Mouse (Mus musculus) olfactory bulb, adult 2 months (tissue): Measurements from ENCODE around the gene Selplg. TPM values are rescaled to one million over a fixed set of nuclear protein-coding genes. Genes with fewer than 3 reads are reported as not detected.

Experiments
- H3K27ac ChIP-seq: fragments of 200-500 bp; 2 replicates; pipeline ENCODE4 v1.5.1; 2012; ENCODE audit warnings: low read depth, low read length; ENCODE audit not compliant: insufficient read depth
- H3K4me1 ChIP-seq: fragments of 200-500 bp; 2 replicates; pipeline ENCODE4 v1.6.1; 2012; ENCODE audit warnings: low read length; ENCODE audit not compliant: control insufficient read depth, insufficient read depth
- H3K4me3 ChIP-seq: fragments of 200-500 bp; 2 replicates; pipeline ENCODE4 v1.5.1; 2012; ENCODE audit warnings: mild to moderate bottlenecking, low read depth, low read length, moderate library complexity; ENCODE audit not compliant: insufficient read depth
- CTCF ChIP-seq: fragments of 200-500 bp; IDR thresholded peaks from 2 replicates; pipeline ENCODE4 v1.5.1; 2012; ENCODE audit warnings: low read depth, mild to moderate bottlenecking, low read length, moderate library complexity; ENCODE audit not compliant: insufficient read depth
- POLR2A ChIP-seq: fragments of 200-500 bp; IDR thresholded peaks from 2 replicates; pipeline ENCODE4 v1.6.1; 2012; ENCODE audit warnings: mild to moderate bottlenecking, low read depth, low read length, moderate library complexity; ENCODE audit not compliant: insufficient read depth
- WGBS: fragments of 180-500 bp; shearing (Covaris S2); methylation state at CpG from one replicate; pipeline ENCODE4 v1.1.7; 2018; 5-methylcytosine and 5-hydroxymethylcytosine counted together
- polyA plus RNA-seq: library from polyadenylated mRNA; stranded (reverse); fragments of >200 nt; gene quantifications from 2 replicates; pipeline ENCODE4 v1.2.4, GENCODE M21; 2012; ENCODE audit warnings: low replicate concordance; ENCODE audit not compliant: missing spikeins, insufficient read depth, insufficient read length

Selplg gene
- polyA plus RNA-seq, 1 experiment = not detected

DNA sequence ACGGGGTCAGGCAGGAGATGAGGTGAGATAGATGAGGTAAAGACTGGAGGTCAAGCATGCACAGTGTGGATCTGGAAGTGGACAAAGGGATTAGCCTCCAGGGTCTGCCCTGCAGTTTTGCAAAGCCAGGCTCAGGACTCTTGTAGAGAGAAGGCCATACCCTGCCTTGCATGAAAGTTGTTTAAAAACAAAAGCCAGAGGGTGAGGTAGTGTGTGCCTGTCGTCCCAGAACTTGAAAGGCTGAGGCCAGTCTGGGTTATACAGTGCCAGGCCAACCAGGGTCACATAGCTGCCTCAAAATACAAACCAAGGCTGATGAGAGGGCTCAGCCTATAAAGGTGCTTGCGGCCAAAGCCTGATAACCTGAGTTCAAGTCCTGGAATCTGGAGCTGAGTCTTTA is 703 bp downstream of the Selplg start:
- Histone ChIP-seq H3K27ac (no peak overlapping the region), H3K4me3 (no peak overlapping the region), H3K4me1 (no peaks in the 10 kb centered on the region)
- no peak for TF ChIP-seq CTCF
- no peak for TF ChIP-seq POLR2A
- 71% methylated on average over 3 of the region's 3 CpGs for WGBS

DNA sequence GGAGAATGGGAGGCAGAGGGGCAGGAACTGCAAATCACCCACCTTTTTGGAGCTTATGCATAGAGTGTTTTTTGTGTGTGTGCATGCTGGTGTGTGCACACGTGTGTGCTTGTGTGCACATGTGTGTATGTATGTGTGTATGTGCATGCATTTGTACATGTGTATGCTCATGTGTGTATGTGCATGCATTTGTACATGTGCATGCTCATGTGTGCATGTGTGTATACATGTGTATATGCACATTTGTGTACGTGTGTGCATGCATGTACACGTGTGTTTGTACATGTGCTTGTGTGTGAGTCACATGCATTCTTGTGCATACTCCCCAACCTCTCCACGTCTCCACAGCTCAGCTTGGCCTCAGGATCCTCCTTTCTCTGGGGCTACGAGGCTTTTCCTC is 1.6 kb downstream of the Selplg start:
- WGBS = 95% methylated on average over 5 of the region's 5 CpGs
- no peak overlapping the region for H3K4me3 ChIP-seq
- no peaks in the 10 kb centered on the region for H3K4me1 ChIP-seq
- no peak for TF ChIP-seq POLR2A
- no peak for TF ChIP-seq CTCF
- H3K27ac ChIP-seq = no peak overlapping the region

DNA sequence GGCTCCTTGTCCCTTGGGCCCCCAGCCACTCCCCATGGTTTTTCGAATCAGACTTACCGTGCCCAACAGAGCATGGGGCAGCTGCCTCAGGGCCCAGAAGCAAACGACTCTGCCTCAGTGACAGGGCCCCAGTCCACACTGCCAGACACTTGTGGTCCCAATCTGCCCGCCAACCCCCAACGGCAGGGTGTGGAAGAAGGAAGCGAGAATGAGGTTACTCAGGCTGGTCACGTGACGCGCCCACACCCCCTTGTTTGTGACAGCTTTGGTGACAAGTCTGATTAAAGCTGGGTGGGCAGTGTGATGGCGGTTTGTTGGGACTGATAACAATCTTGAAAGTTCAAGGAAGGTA is 2.2 kb downstream of the Selplg start:
- 78% methylated on average over 10 of the region's 10 CpGs for WGBS
- H3K4me3 ChIP-seq = peak overlapping the region; percentile 10; the same call in 1 of the 2 replicates
- H3K4me1 ChIP-seq = no peaks in the 10 kb centered on the region
- TF ChIP-seq CTCF (no peak), POLR2A (no peak)
- H3K27ac ChIP-seq = no peak overlapping the region

DNA sequence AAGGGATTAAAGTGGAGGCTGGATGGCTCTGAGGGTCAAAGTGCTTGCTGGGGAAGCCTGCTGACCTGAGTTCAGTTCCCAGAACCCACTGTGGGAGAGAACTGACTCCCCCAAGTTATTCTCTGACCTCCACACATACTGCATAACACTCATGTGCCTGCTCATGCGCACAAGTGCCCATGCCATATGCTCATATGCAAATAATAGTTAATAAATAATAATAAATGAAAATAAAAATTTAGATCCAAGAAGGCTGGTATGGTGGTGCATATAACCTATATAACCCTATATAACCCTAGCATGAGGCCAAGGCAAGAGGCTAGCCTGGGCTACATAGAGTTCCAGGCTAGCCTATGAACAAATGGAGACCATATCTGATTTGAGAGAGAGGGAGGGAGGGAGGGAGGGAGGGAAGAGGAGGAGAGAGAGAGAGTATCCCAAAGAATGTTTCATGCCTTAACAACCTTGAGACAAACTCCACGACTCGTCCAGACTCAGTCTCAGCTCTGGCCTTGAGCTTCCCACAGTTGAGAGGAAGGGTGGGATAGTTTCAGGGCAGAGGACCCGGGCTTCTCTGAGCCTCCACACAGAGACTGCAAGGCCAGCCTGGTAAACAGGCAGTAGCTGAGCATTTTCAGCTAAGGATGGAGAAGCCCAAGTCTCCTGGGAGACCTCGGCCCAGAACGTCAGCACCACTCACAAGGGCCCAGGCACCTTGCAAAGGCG is 2.7 kb downstream of the Selplg start:
- 82% methylated on average over 7 of the region's 7 CpGs for WGBS
- H3K4me3 ChIP-seq = peak overlapping the region; percentile 10; the same call in 1 of the 2 replicates
- TF ChIP-seq POLR2A (no peak), CTCF (no peak)

DNA sequence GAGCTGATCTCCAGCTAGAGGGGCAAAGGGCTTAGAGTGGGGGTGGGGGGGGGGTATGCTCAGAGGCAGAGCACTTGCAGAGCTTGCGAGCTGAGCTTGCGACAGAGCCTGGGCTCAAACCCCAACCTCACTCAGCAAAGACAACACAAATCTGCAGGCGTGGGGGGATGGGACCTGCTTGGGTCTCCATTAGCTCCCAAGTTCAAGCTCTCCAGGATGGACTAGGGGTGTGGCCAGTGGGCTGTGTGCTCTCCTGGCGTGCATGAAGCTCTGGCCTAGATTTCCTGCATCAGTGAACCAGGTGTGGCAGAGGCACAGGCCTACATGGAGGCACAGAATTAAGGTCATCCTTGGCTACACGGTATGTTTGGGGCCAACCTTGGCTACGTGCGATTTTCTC is 4.0 kb downstream of the Selplg start:
- no peak overlapping the region for H3K27ac ChIP-seq
- WGBS = 83% methylated on average over 7 of the region's 7 CpGs
- no peak overlapping the region for H3K4me3 ChIP-seq
- no peak for TF ChIP-seq CTCF
- TF ChIP-seq POLR2A = no peak
- no peaks in the 10 kb centered on the region for H3K4me1 ChIP-seq

More for the DNA sequence above, 2.7 kb downstream of the Selplg start:
- H3K4me1 ChIP-seq = no peaks in the 10 kb centered on the region
- H3K27ac ChIP-seq = no peak overlapping the region

DNA sequence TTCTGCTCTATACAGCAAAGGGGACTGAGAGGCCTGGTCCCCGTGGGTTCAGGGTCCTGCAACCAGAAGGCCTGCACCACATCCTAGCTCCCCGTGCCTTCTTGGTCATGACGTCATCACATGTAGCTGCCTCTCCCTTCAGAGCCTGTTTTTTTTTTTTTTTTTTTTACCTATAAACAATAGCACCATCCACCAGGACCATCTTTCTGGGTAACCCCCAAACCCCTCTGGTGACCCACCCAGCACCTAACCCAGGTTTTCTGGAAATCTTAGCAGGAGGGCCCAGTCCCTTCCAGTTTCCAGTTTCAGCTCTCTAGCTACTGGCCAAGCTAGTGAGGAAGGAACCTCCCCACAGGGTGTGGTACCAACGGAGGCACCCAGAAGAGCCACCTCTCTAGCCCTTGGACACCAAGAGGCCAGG is 4.4 kb downstream of the Selplg start:
- H3K4me3 ChIP-seq = no peak overlapping the region
- H3K27ac ChIP-seq = no peak overlapping the region
- no peaks in the 10 kb centered on the region for H3K4me1 ChIP-seq
- TF ChIP-seq POLR2A (no peak), CTCF (no peak)
- 62% methylated on average over 4 of the region's 4 CpGs for WGBS

DNA sequence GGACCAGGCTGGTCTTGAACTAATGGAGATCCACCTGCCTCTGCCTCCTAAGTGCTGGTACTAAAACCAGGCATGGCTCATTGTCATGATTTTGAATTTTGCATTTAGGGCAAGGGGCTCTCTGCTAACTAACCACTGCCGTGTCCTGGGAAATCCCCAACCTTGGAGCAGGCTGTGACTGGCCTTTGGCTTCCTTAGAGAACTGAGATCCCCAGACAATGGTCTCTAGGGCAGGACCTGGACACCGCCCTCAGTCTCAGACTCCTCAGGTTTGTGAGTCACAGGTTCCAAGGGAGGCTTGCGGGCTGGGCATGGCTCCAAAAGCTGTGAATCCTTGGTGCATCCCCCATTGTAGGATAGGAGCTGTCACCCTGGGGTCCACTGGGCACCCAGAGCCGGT is 5.8 kb downstream of the Selplg start:
- H3K4me3 ChIP-seq = no peak overlapping the region
- H3K4me1 ChIP-seq = no peaks in the 10 kb centered on the region
- TF ChIP-seq CTCF = no peak
- no peak for TF ChIP-seq POLR2A
- H3K27ac ChIP-seq = no peak overlapping the region
- 86% methylated on average over 4 of the region's 4 CpGs for WGBS

DNA sequence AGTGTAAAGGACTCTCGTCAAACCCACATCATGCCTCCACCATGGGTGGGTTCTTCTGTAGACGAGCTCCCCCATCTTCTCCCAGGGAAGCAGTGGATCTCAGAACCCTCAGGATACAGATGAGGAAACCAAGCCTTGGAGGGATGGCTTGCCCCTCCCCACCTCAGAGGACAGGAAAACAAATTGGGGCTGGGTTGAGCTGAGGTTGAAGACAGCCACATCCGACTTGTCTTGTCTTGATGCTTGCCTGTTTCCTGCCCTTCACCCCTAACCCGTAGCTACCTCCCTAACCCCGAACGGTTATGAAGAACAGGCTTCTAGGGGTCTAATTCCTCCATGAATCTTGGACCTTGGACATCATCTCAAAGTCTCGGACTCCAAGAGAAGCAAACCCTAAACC is 6.9 kb downstream of the Selplg start:
- Histone ChIP-seq H3K4me1 (no peaks in the 10 kb centered on the region), H3K27ac (no peak overlapping the region), H3K4me3 (no peak overlapping the region)
- WGBS = 85% methylated on average over 7 of the region's 7 CpGs
- TF ChIP-seq CTCF (no peak), POLR2A (no peak)

DNA sequence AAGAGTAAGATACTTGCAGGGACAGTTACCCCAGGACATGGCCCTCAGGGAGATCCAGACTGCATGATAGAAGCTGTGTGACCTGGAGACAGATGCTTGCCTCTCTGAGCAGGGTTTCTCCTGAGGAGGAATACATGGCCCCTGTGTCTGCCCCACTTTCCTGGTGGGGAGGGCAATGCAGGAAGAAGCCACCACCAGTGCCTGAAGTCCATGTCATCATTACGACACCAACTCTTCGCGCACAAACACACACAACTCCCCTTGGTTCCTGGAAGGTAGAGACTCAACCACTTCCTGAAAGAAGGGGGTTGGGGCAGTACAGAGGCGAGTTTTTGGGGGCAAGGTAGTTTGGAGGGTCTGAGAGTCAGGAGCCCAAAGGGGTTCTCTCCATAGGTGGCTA is 8.2 kb downstream of the Selplg start:
- TF ChIP-seq CTCF (no peak), POLR2A (no peak)
- H3K27ac ChIP-seq = no peak overlapping the region
- WGBS = 90% methylated on average over 4 of the region's 4 CpGs
- no peaks in the 10 kb centered on the region for H3K4me1 ChIP-seq
- no peak overlapping the region for H3K4me3 ChIP-seq

DNA sequence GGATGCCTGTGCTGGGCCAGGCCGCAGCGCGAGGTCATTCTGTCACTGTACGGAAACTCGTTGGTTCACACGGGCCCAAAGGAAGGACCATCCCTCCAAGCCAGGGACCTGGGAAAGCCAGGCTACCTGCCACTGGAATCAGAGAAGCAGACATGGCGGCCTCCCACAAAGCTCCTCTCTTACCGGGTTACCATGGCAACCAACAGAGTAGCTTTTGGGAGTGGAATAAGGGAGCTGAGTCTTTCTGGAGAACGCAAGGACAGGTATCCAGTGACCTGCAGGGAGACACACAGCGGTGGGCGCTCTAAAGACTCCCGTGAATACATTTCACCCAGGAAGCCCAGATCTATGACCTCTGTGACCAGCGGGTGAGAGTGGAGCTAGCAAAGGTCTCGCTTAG is 13.9 kb downstream of the Selplg start:
- 70% methylated on average over 14 of the region's 14 CpGs for WGBS
- Histone ChIP-seq H3K27ac (no peak overlapping the region), H3K4me1 (peaks cover 12% of the 10 kb centered on the region), H3K4me3 (no peak overlapping the region)
- no peak for TF ChIP-seq CTCF
- TF ChIP-seq POLR2A = no peak
